Mouse (Mus musculus) ES-E14 (cell line): ENCODE measurements at regions not wholly inside any gene's neighbourhood (a gene's known extent, or its start where the extent isn't known, plus 50 kb on each side); places are given as distances from the start of the nearest gene placed in this dataset.

Source experiments
- DNase-seq: peaks from one replicate; pipeline ENCODE4 v3.0.0-alpha.2; 2013; ENCODE audit warnings: low read depth, low spot score
- H3K27ac ChIP-seq: 2 replicates; pipeline ENCODE4 v1.5.1; 2012; ENCODE audit warnings: low read depth, mild to moderate bottlenecking, low read length, moderate library complexity, mixed read lengths; ENCODE audit not compliant: poor library complexity, insufficient read depth, severe bottlenecking
- H3K36me3 ChIP-seq: 2 replicates; pipeline ENCODE4 v1.6.1; 2012; ENCODE audit warnings: mild to moderate bottlenecking, low read length, moderate library complexity, mixed read lengths; ENCODE audit not compliant: control insufficient read depth, poor library complexity, insufficient read depth, severe bottlenecking
- H3K4me1 ChIP-seq, 2 experiments: fragments of 150-350 bp in 1 of 2; sonication (generic) in 1 of 2; 2 replicates each; pipeline ENCODE4 v1.6.1; 2012; ENCODE audit warnings: low read length in 2 of 2, mild to moderate bottlenecking in 1 of 2, mixed read lengths in 1 of 2; ENCODE audit not compliant: control insufficient read depth in 2 of 2, insufficient read depth in 2 of 2, poor library complexity in 1 of 2
- H3K4me3 ChIP-seq, 2 experiments: fragments of 150-350 bp in 1 of 2; sonication (generic) in 1 of 2; 2 replicates each; pipeline ENCODE4 v1.5.1; 2012; ENCODE audit warnings: low read length in 2 of 2, low read depth in 1 of 2, mild to moderate bottlenecking in 1 of 2, mixed read lengths in 1 of 2; ENCODE audit not compliant: insufficient read depth in 1 of 2, poor library complexity in 1 of 2, severe bottlenecking in 1 of 2
- H3K9ac ChIP-seq: 2 replicates; pipeline ENCODE4 v1.6.1; 2012; ENCODE audit warnings: low read depth, mild to moderate bottlenecking, low read length, mixed read lengths; ENCODE audit not compliant: poor library complexity, insufficient read depth, severe bottlenecking
- H3K9me3 ChIP-seq: fragments of 150-350 bp; sonication (generic); 2 replicates; pipeline ENCODE4 v1.6.1; 2012; ENCODE audit warnings: low read depth, mild to moderate bottlenecking, low read length; ENCODE audit not compliant: control insufficient read depth, insufficient read depth
- CHD2 ChIP-seq: IDR thresholded peaks from 2 replicates; pipeline ENCODE4 v1.6.1; 2014; ENCODE audit warnings: mild to moderate bottlenecking, low read depth, low read length, inconsistent platforms
- HCFC1 ChIP-seq: IDR thresholded peaks from 2 replicates; pipeline ENCODE4 v1.6.1; 2012; ENCODE audit warnings: low read length, inconsistent platforms, borderline replicate concordance; ENCODE audit not compliant: insufficient read depth
- MAFK ChIP-seq: IDR thresholded peaks from 2 replicates; pipeline ENCODE4 v1.6.1; 2014; ENCODE audit warnings: mild to moderate bottlenecking, low read depth, low read length, inconsistent platforms; ENCODE audit not compliant: insufficient read depth
- ZC3H11A ChIP-seq: IDR thresholded peaks from 2 replicates; pipeline ENCODE4 v1.6.1; 2012; ENCODE audit warnings: low read depth, mild to moderate bottlenecking, inconsistent platforms, low read length, borderline replicate concordance
- ZNF384 ChIP-seq: IDR thresholded peaks from 2 replicates; pipeline ENCODE4 v1.6.1; 2012; ENCODE audit warnings: low read depth, low read length, inconsistent platforms
- in situ Hi-C, 2 experiments: fragments of 600-800 bp; cut with MboI; formaldehyde crosslinking; loops; one replicate each; pipeline ENCODE4 v1.15.1; 2025; ENCODE audit warnings: low sequenced_read_pairs in 2 of 2, inconsistent platforms in 1 of 2; ENCODE audit not compliant: unreplicated experiment in 2 of 2

- H3K4me1 ChIP-seq, result no peaks in the 10 kb centered on the region
Measured at GRCm38 (mm10) chr3:17259093-17259492, 689.1 kb upstream of the Cypt12 start.

GRCm38 (mm10) chr3:17281231-17281630 lies 667.0 kb upstream of the Cypt12 start:
- no peak for TF ChIP-seq ZC3H11A
- TF ChIP-seq HCFC1, result no peak
- TF ChIP-seq CHD2, result no peak
- no peak for TF ChIP-seq ZNF384
- TF ChIP-seq MAFK, result no peak
- Histone ChIP-seq H3K27ac (no peak overlapping the region), H3K4me3 (no peak overlapping the region), H3K36me3 (no peaks in the 10 kb centered on the region), H3K9ac (no peak overlapping the region), H3K4me1 (no peaks in the 10 kb centered on the region; a peak in 1 of 4 replicates), H3K9me3 (no peaks in the 10 kb centered on the region)
- no peak for DNase-seq
- in situ Hi-C loops, result no loop called here

More at GRCm38 (mm10) chr3:17259093-17259492, 689.1 kb upstream of the Cypt12 start:
- no peaks in the 10 kb centered on the region for H3K36me3 ChIP-seq
- no peaks in the 10 kb centered on the region for H3K9me3 ChIP-seq
- DNase-seq, result no peak
- no peak for TF ChIP-seq HCFC1
- TF ChIP-seq MAFK, result no peak
- no peak for TF ChIP-seq ZNF384
- no peak for TF ChIP-seq CHD2
- no peak for TF ChIP-seq ZC3H11A
- no peak overlapping the region for H3K4me3 ChIP-seq
- H3K27ac ChIP-seq, result no peak overlapping the region
- in situ Hi-C loops, result no loop called here
- no peak overlapping the region for H3K9ac ChIP-seq

- no peak for TF ChIP-seq CHD2
- TF ChIP-seq ZNF384, result no peak
- TF ChIP-seq HCFC1, result no peak
- no peak for TF ChIP-seq MAFK
- no peak for TF ChIP-seq ZC3H11A
- no peak overlapping the region for H3K27ac ChIP-seq
- H3K36me3 ChIP-seq, result no peaks in the 10 kb centered on the region
- no peak for DNase-seq
- no peak overlapping the region for H3K9ac ChIP-seq
- in situ Hi-C loops, result no loop called here
- no peaks in the 10 kb centered on the region for H3K9me3 ChIP-seq
- H3K4me3 ChIP-seq, result no peak overlapping the region
- no peaks in the 10 kb centered on the region; a peak in 1 of 4 replicates for H3K4me1 ChIP-seq
Measured at GRCm38 (mm10) chr3:17282881-17283280, 665.3 kb upstream of the Cypt12 start.

- Histone ChIP-seq H3K4me3 (no peak overlapping the region), H3K9ac (no peak overlapping the region), H3K9me3 (no peaks in the 10 kb centered on the region), H3K4me1 (no peaks in the 10 kb centered on the region), H3K27ac (no peak overlapping the region), H3K36me3 (no peaks in the 10 kb centered on the region)
- in situ Hi-C loops, result no loop called here
- no peak for TF ChIP-seq CHD2
- no peak for DNase-seq
Measured at GRCm38 (mm10) chr3:17317523-17317922, 630.7 kb upstream of the Cypt12 start.

- no peak for TF ChIP-seq ZC3H11A
- TF ChIP-seq HCFC1, result no peak
- TF ChIP-seq ZNF384, result no peak
- TF ChIP-seq MAFK, result no peak
- no peak for TF ChIP-seq CHD2
- no peak overlapping the region for H3K27ac ChIP-seq
- H3K9me3 ChIP-seq, result no peaks in the 10 kb centered on the region
- no peaks in the 10 kb centered on the region for H3K36me3 ChIP-seq
- no peaks in the 10 kb centered on the region for H3K4me1 ChIP-seq
- H3K4me3 ChIP-seq, result no peak overlapping the region
- no peak for DNase-seq
- in situ Hi-C loops, result no loop called here
- H3K9ac ChIP-seq, result no peak overlapping the region
Measured at GRCm38 (mm10) chr3:17318450-17318849, 629.8 kb upstream of the Cypt12 start.
